Mouse (Mus musculus) liver, adult (tissue): ENCODE results near the gene Ogfod2.

ENCODE experiments used
- GATA4 ChIP-seq: IDR thresholded peaks from 2 replicates; pipeline ENCODE4 v1.6.1; 2014; ENCODE audit warnings: mild to moderate bottlenecking, low read length; ENCODE audit not compliant: insufficient replicate concordance

The Ogfod2 gene

DNA sequence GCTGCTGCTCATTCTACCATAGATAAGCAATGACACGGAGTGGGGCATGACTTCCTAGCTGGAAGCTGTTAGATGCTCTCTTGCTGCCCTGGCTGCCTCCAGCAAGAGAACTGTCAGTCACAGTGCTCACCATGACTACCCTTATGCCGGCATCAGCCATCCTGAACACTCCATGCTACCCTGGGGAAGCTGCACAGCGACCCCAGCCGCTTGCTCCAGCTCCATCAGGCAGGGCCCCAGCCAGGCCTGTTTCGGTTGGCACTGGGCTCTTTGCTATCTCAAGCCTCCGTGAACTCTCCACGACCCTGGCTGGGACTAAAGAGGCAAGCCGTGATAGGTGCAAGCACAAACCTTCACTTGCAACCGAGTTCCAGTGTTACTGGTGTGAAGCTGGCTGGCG, 49.7 kb downstream of the Ogfod2 start:
- TF ChIP-seq GATA4 = no peak

DNA sequence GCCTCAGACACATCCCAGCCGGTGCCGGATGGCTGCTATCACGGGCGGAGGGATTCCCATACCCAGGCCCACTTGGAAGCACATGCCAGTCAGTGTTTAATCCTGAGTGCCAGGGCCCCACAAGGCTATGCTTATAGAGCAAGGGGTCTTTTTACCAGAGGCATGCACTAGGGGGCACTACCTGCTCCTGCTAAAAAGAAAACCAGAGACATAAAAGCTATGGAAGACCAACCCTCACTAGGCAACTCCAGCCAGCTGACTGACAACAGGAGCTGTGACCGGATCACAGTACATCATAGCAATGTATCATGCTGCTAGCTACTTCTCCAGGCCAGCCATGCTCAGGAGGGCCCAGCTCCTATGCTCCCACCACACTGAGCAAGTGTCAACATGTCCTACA, 50.5 kb downstream of the Ogfod2 start:
- no peak for TF ChIP-seq GATA4

GRCm38 (mm10) chr5:124163445-124163844, 51.3 kb downstream of the Ogfod2 start:
- TF ChIP-seq GATA4 = no peak
